Mouse (Mus musculus) kidney, adult 8-10 months (tissue): ENCODE measurements at regions not wholly inside any gene's neighbourhood (a gene's known extent, or its start where the extent isn't known, plus 50 kb on each side); places are given as distances from the start of the nearest gene placed in this dataset.
A peak's percentile ranks its signal among the peaks of the same experiment; 100 is the strongest.

Source experiments
- DNase-seq, 2 experiments: peaks; one replicate each; pipeline ENCODE4 v3.0.0; 2022

DNA sequence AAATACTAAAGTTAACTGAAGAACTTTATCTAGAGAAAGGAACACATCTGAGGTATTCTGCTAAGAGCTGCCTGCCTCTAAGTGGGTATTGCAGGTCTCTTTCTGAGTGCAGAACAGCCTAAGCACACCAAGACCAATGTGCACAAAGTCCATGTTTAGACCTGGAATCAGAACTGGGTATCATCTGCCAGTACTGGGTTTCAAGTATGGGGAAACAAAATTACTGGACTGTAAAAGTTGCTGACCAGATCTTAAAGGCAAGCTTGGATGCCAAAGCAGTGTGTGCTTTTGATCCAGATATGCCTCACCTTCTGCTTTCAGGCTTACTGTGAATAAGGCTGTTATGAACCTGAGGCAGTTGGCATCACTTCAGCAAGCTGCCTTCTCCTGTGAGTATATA lies 579.9 kb upstream of the Luzp2 start:
- DNase-seq: peak; percentile 13 to 20
